Mouse (Mus musculus): ENCODE measurements around the gene Tmem135.

GRCm38 (mm10) chr7:89308926-89309325 lies 95.1 kb downstream of the Tmem135 start:
- no peak for TF ChIP-seq CTCF (IDR thresholded peaks at IDR 0.05; ENCODE audit: control insufficient read depth, insufficient read depth, low read length)
- TF ChIP-seq POLR2A (IDR thresholded peaks at IDR 0.05; ENCODE audit: borderline replicate concordance, control insufficient read depth, low read depth, low read length) = no peak

Data from bone marrow, adult 2 months (tissue).